Mouse (Mus musculus) gastrocnemius, postnatal 4 days (tissue): ENCODE results near the gene Aebp1. TPM values are rescaled to one million over a fixed set of nuclear protein-coding genes. Genes with fewer than 3 reads are reported as not detected.

Source experiments
- DNase-seq, 2 experiments: peaks; one replicate each; pipeline ENCODE4 v3.0.0; 2021 to 2022; ENCODE audit warnings: low spot score in 2 of 2, mixed read lengths in 2 of 2
- total RNA-seq, 2 experiments: library from RNA; stranded (reverse); gene quantifications; 2 replicates each; pipeline ENCODE4 v1.2.3; 2021

Aebp1 gene
- total RNA-seq, 2 experiments from 2014 or later, result 60.9 to 68.2 TPM

DNA sequence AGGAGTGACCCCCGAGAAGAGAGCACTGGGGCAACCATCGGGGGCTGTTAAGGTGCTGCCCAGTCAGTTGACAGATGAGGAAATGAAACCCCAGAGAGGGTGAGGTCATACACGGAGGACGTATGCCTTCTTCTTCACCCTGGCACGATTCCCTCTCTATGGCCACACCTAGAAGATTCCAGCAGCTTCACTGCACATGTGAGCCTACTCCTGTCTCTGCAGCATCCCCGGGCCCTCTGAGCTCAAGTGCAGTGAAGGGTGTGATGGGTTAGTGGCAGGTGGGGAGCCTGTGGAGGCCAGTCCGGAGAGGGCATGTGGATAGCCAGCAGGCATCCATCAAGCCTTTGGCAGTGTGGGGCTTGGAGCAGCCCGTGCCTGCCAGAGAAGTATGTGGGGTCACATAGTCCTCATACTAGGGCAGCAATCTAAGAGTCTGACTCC lies 30.4 kb downstream of the Aebp1 start:
- peak in 1 of 2 experiments; percentile 54 for DNase-seq

DNA sequence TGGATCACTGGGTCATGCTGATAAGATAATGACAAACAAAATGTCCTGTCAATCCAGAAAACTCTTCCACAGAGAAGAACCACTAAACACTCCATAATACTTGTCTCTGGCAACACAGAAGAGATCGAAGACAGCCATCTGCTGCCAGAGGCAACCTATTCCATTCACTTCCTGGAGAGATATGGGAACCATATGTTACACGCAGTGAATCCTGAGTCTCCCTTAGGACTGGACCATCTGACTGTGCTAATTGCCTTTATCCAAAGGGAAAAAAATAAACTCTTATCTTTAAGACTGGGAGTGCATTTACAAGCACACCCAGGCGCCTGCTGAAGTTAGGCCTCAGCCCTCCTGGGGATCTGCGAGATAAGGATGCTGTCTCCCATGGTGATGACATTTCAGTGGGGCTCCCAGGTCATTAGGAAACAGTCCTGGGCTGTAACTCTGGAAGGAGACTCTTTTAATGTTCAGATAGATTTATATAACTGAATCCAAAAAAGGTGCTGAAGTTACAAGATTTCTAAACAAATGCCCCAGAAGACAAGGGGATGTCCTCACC lies 31.1 kb downstream of the Aebp1 start:
- no peak for DNase-seq

DNA sequence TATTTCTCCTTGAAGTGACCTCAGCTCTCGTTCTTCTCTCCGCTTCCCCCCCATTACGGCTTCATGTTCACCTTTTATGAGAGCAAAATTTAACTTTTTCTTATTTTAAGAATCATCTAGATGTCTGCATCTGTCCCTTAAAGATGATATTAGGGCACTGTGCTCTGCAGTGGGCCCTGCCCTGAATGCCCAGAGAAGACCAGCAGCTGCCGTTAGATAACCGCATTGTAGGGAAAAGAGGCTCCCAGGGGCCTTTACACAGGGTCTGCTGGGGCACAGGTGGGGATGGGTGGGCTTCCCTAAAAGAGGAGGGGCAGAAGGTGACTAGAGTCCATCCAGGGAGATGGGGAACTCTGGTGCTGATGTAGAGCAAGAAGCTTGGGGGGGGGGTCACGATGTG lies 32.1 kb downstream of the Aebp1 start:
- no peak for DNase-seq

GRCm38 (mm10) chr11:5897230-5897629 lies 35.5 kb downstream of the Aebp1 start:
- DNase-seq, result no peak

GRCm38 (mm10) chr11:5897839-5898238 lies 36.1 kb downstream of the Aebp1 start:
- DNase-seq, result no peak

GRCm38 (mm10) chr11:5898531-5898930 lies 36.8 kb downstream of the Aebp1 start, which contains the start of gene Myl7:
Gene Myl7, minus strand, starts transcription at chr11:5898782.
- DNase-seq, result no peak

DNA sequence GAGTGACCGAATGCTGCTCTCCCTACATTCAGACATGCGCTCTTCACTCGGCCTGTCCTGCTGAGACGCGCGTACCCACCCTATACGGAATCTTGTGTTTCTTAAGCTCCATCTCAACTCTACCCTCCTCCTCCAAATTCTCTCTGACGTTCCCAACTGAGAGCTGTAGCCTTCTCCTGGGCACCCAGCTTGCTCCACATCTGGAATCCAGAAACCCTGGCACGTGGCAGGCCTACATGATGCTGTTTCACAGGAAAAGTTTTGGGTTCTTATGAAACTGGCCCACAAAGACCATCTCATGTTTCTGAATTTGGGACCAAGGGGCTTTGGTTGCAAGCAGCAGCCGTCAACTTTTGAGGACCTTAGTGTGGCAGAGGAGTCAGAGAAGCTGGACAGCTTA lies 37.5 kb downstream of the Aebp1 start:
- DNase-seq, result no peak

DNA sequence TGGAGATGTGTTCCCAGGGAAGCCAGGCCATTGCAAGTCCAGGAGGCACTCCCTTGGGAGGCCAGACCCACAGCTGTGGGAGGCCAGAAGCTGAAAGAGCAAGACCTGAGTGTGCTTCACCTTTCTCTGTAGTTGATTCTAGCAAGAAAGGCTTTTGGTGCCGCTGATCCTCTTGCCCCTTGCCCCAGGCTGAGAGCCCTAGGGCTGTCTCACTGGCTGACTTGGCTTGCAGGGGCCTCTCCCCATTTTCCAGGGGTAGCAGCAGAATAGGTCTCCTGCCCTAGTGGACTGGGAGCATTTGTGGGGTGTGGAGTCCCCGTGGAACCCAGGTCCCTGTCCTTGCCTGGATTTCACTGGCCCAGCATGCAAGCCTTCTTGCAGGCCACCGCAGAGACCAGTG lies 39.6 kb downstream of the Aebp1 start:
- DNase-seq, result no peak

- peak in 1 of 2 experiments; percentile 55 for DNase-seq
Measured at GRCm38 (mm10) chr11:5901950-5902349, 40.2 kb downstream of the Aebp1 start.

- no peak for DNase-seq
Measured at GRCm38 (mm10) chr11:5902390-5902789, 40.6 kb downstream of the Aebp1 start.

DNA sequence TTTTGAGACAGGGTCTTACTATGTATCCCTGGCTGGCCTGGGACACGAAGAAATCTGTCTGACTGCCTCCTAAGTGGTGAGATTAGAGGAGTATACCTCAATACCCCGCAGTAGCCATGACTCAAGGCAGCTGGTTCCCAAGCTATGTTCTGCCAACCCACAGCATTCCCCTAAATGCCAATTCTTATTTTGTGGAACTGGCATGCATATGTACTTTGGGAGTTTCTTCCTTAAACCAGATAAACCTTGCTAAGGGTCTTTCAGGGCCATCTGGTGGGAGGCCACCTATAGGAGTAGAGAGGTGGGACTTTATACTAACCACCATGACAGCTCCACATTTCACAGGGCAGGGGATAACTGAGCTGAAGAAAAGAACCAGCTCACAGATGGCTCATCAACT lies 42.1 kb downstream of the Aebp1 start:
- DNase-seq, result no peak

DNA sequence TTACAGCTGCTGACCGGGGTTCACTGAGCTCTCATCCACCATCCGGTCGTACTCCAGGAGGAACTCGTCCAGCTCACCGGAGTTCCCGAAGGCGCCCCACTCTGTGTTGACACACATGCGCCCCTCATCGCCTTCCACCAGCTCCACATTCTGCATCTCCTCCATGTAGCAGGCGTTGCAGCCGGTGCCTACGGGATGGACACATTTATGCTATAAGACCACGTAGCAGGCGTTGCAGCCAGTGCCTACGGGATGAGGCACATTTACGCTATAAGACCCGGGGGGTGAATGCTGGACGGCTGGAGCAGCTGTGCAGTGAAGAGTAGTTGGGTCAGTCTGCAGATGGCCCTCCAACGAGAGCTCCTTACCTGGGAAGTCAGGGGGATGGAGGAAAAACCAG lies 42.6 kb downstream of the Aebp1 start:
- DNase-seq, result no peak

- no peak for DNase-seq
Measured at GRCm38 (mm10) chr11:5904871-5905270, 43.1 kb downstream of the Aebp1 start.

- DNase-seq, result no peak
Measured at GRCm38 (mm10) chr11:5905778-5906518, 44.2 kb downstream of the Aebp1 start.

DNA sequence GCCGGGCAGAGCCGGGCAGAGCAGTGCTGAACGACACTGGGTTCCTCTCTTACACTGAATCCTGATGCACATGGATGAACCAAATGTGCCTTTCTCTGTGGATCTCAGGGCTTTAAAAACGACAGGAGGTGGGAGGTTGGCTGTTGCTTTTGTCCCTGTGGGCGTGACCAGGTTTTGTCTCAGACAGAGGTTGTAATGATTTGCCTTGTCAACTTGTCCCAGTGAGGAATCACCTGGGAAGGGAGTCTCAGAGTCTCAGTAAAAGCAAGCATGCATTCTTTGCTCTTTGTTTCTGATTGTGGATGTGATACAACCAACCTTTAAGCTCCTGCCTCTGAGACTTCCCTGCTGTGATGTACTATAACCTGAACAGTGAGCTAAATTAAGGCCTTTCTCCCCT lies 45.3 kb downstream of the Aebp1 start:
- DNase-seq, result no peak

GRCm38 (mm10) chr11:5908642-5909041 lies 46.9 kb downstream of the Aebp1 start:
- DNase-seq, result no peak

DNA sequence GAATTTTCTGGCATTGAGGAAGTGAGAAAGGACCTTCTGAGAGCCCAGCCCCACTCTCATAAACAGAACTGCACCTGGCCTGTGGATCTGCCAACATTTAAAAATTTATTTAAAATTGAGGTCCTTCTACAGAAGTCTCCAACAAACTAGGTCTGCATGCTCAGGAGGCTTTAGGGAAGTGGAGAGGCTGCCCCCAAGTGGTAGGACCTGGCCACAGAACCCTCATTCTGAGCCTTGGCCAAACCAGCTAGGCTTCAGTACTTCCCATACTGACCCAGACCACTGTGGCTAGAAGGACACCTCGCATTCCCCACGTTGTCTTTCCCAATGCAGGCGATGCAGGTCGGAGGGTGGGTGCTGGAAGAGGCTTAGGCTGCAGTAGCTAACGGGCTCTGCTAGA lies 50.9 kb downstream of the Aebp1 start:
- DNase-seq, result peak in 1 of 2 experiments; percentile 61

DNA sequence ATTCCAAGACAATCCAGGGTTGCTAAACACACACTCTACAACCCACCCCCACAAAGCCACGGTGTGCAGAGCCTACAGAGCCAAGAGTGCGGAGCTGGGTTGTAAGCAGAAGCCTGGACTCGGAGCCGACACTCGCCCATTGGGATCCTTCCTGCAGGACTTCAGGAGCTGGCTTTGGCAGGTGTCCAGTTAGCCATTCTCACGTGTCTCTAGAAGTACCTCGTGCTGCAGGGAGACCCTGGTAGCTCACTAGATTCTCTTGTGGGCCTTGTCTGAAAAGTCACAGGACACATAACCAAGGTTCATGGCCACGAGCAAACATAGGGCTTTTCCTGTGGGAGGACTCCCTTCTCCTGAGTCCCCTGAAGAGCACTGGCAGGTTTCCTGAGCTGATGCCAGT lies 51.5 kb downstream of the Aebp1 start:
- DNase-seq, result no peak

DNA sequence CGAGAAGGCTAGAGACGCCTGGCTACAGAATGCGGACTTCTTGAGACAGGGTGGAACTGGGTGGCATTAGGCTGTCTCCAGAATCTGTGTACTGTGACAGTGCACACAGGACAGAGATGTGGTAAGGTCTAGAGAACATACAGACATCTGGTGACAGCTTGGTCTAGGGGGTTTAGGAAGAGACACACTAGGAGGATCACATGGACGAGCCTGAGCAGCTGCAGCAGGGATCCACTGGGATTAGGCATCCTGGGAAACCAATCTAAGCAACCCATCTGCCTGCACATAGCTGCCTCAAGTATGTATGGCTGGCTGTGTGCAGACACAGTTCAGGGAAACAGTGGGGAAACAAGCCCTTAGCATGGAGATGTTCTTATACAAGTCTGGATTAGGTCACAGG lies 52.2 kb downstream of the Aebp1 start:
- no peak for DNase-seq

- no peak for DNase-seq
Measured at GRCm38 (mm10) chr11:5914940-5915339, 53.2 kb downstream of the Aebp1 start.

GRCm38 (mm10) chr11:5915429-5916177 lies 53.9 kb downstream of the Aebp1 start:
- DNase-seq, result no peak

GRCm38 (mm10) chr11:5916178-5916548 lies 54.4 kb downstream of the Aebp1 start:
- DNase-seq, result no peak
